Mouse (Mus musculus) gastrocnemius, postnatal 4 days (tissue): Measurements from ENCODE around the gene Mrpl18. TPM values are rescaled to one million over a fixed set of nuclear protein-coding genes. Genes with fewer than 3 reads are reported as not detected.
"Not testable (repeated sequence)": the region's sequence is repeated elsewhere in the genome, so short reads cannot be mapped to it uniquely, and the experiment has no call there.

Source experiments
- DNase-seq, 2 experiments: peaks; one replicate each; pipeline ENCODE4 v3.0.0; 2021 to 2022; ENCODE audit warnings: low spot score in 2 of 2, mixed read lengths in 2 of 2
- long read RNA-seq, 2 experiments: library from polyadenylated mRNA; stranded (forward); transcript quantifications; one replicate each; pipeline ENCODE4 v2.0.0; 2021
- total RNA-seq, 2 experiments: library from RNA; stranded (reverse); gene quantifications; 2 replicates each; pipeline ENCODE4 v1.2.3; 2021

Mrpl18 gene
- 10 to 100 TPM; 81.4 to 83.4 TPM for total RNA-seq
- long read RNA-seq, experiment 1, transcript Mrpl18-201 (4 exons, 1,219 nt): major isoform, 94 of 98 reads
- long read RNA-seq, experiment 1, partial matches to known transcripts: 1 of 98 reads
- long read RNA-seq, experiment 1, other reads (novel, unspliced or antisense): 3 of 98 reads
- long read RNA-seq, experiment 2, transcript Mrpl18-201 (4 exons, 1,219 nt): major isoform, 84 of 89 reads
- long read RNA-seq, experiment 2, partial matches to known transcripts: 2 of 89 reads
- long read RNA-seq, experiment 2, other reads (novel, unspliced or antisense): 3 of 89 reads

GRCm38 (mm10) chr17:12915881-12916583, at the start of gene Mrpl18:
TSS of gene Mrpl18 (minus strand) at chr17:12916345.
- DNase-seq: peak; percentile 91 to 98

- no peak for DNase-seq
Measured at GRCm38 (mm10) chr17:12963476-12963875, 47.3 kb upstream of the Mrpl18 start.

- DNase-seq: peak; percentile 86 to 94
Measured at GRCm38 (mm10) chr17:12960331-12960873, 44.3 kb upstream of the Mrpl18 start, which contains the start of gene Acat2. TSS of gene Acat2 (minus strand) at chr17:12960747.

GRCm38 (mm10) chr17:12959377-12959776, 43.2 kb upstream of the Mrpl18 start:
- DNase-seq: not testable (repeated sequence)

GRCm38 (mm10) chr17:12956664-12957063, 40.5 kb upstream of the Mrpl18 start:
- no peak for DNase-seq

- DNase-seq: no peak
Measured at GRCm38 (mm10) chr17:12949669-12950068, 33.5 kb upstream of the Mrpl18 start.

GRCm38 (mm10) chr17:12942459-12943162, 26.5 kb upstream of the Mrpl18 start:
- DNase-seq: no peak

GRCm38 (mm10) chr17:12941543-12942260, 25.6 kb upstream of the Mrpl18 start:
- no peak for DNase-seq

- DNase-seq: no peak
Measured at GRCm38 (mm10) chr17:12940151-12940805, 24.1 kb upstream of the Mrpl18 start, which contains the start of gene Acat3. TSS of gene Acat3 (minus strand) at chr17:12940600.

- DNase-seq: not testable (repeated sequence)
Measured at GRCm38 (mm10) chr17:12939377-12940148, 23.4 kb upstream of the Mrpl18 start.

GRCm38 (mm10) chr17:12938077-12938476, 21.9 kb upstream of the Mrpl18 start:
- no peak for DNase-seq

GRCm38 (mm10) chr17:12937412-12937970, 21.3 kb upstream of the Mrpl18 start:
- DNase-seq: no peak

- DNase-seq: no peak
Measured at GRCm38 (mm10) chr17:12935719-12936118, 19.6 kb upstream of the Mrpl18 start.

GRCm38 (mm10) chr17:12931576-12931975, 15.4 kb upstream of the Mrpl18 start:
- not testable (repeated sequence) for DNase-seq

GRCm38 (mm10) chr17:12925703-12926180, 9.6 kb upstream of the Mrpl18 start:
- no peak for DNase-seq

- no peak for DNase-seq
Measured at GRCm38 (mm10) chr17:12925001-12925400, 8.9 kb upstream of the Mrpl18 start.

GRCm38 (mm10) chr17:12921073-12921472, 4.9 kb upstream of the Mrpl18 start:
- DNase-seq: no peak

- peak in 1 of 2 experiments; percentile 40 for DNase-seq
Measured at GRCm38 (mm10) chr17:12916588-12917380, 639 bp upstream of the Mrpl18 start.
